Mouse (Mus musculus) lung, embryonic 16.5 days (tissue): ENCODE results near the gene Col4a3. TPM values are rescaled to one million over a fixed set of nuclear protein-coding genes. Genes with fewer than 3 reads are reported as not detected.

Source experiments
- ATAC-seq: fragments of 200-750 bp; cut with Nextera tagmentation; 2 replicates; pipeline ENCODE4 v1.8.0; 2017; ENCODE audit warnings: low read depth, mild to moderate bottlenecking, moderate library complexity
- H3K27ac ChIP-seq: fragments of 300-500 bp; sonication (generic); 2 replicates; pipeline ENCODE4 v1.5.1; 2014; ENCODE audit warnings: mild to moderate bottlenecking, control low read depth, low read length
- H3K27me3 ChIP-seq: fragments of 300-500 bp; sonication (generic); 2 replicates; pipeline ENCODE4 v1.6.1; 2014; ENCODE audit warnings: low read depth, low read length, mixed read lengths; ENCODE audit not compliant: control insufficient read depth, insufficient read depth
- H3K36me3 ChIP-seq: fragments of 300-500 bp; sonication (generic); 2 replicates; pipeline ENCODE4 v1.6.1; 2014; ENCODE audit warnings: low read length; ENCODE audit not compliant: control insufficient read depth, insufficient read depth
- H3K4me1 ChIP-seq: fragments of 300-500 bp; sonication (generic); replicated peaks from 2 replicates; pipeline ENCODE4 v1.6.1; 2014; ENCODE audit warnings: low read length, mixed read lengths; ENCODE audit not compliant: control insufficient read depth, insufficient read depth
- H3K4me2 ChIP-seq: fragments of 300-500 bp; sonication (generic); 2 replicates; pipeline ENCODE4 v1.6.1; 2014; ENCODE audit warnings: low read depth, low read length, control low read depth
- H3K4me3 ChIP-seq: fragments of 300-500 bp; sonication (generic); 2 replicates; pipeline ENCODE4 v1.5.1; 2014; ENCODE audit warnings: mild to moderate bottlenecking, low read length, control low read depth
- H3K9ac ChIP-seq: fragments of 300-500 bp; sonication (generic); 2 replicates; pipeline ENCODE4 v1.6.1; 2014; ENCODE audit warnings: low read length, control low read depth
- H3K9me3 ChIP-seq: fragments of 300-500 bp; sonication (generic); 2 replicates; pipeline ENCODE4 v1.6.1; 2016; ENCODE audit warnings: low read length; ENCODE audit not compliant: control insufficient read depth
- WGBS: fragments of 180-500 bp; shearing (Covaris S2); extraction: QIAGEN DNeasy Blood & Tissue Kit; methylation state at CpG from one replicate; pipeline ENCODE4 v1.1.7; 2014; 5-methylcytosine and 5-hydroxymethylcytosine counted together
- polyA plus RNA-seq: library from polyadenylated mRNA; unstranded; fragments of >200 nt; fragmentation: Nextera tagmentation; extraction: Ambion mirVana; gene quantifications from 2 replicates; pipeline ENCODE4 v1.2.1, GENCODE M21; 2015

Gene Col4a3
- polyA plus RNA-seq: 7.0 and 7.1 TPM in 2 replicates

DNA sequence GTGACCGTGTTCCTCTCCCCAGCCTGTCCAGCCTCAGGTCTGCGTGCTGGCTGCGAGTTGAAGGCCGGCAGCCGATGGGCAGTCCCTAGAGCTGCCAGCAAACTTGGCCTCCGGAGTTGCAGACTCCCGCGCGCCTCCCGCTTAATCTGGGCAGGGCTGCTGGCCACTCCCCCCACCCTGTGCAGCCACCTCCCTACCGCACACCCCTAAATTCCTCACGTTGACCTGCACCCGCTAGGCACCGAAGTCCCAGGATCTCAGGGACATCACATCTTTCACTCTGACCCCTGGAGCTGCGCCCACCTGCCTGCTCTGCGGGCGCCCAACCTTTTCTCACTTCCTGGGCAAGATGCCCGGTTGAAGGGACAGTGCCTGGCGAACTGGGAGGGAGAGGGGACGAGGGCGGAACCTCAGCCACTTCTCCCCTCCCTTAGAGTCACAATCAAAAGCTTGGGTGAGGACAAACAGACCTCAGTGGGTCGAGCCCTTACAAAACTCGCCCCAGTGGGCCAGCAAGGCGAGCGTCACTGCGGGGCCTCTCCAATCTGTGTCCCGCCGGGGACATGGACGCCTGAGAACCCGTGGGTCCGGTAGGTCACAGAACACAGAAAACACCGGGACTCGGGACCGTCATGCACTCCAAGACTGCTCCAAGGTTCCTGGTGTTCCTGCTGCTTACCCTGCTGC is at the start of gene Col4a3, which contains the start of gene Col4a4:
Gene Col4a3, plus strand, starts transcription at position 209 of the 687 bp plus-strand sequence.
Gene Col4a4, minus strand, starts transcription at position 137 of the 687 bp plus-strand sequence.
- Histone ChIP-seq H3K4me2 (peak within 1 kb of the TSS; percentile 86), H3K36me3 (no peaks in the 10 kb centered on the region), H3K27ac (peak within 1 kb of the TSS; percentile 18; the same call in 1 of the 2 replicates), H3K9me3 (no peaks in the 10 kb centered on the region), H3K9ac (peak within 1 kb of the TSS; percentile 64), H3K4me1 (0 out of 2 replicates have a peak, but pooled peaks cover 5% of the 10 kb centered on the region), H3K27me3 (no peaks in the 10 kb centered on the region), H3K4me3 (peak within 1 kb of the TSS; percentile 59)
- 2% methylated on average over 34 of the region's 34 CpGs for WGBS
- ATAC-seq: peak; percentile 93

- 45% methylated on average over 3 of the region's 3 CpGs for WGBS
- no peak overlapping the region for H3K4me3 ChIP-seq
- H3K4me2 ChIP-seq: no peak overlapping the region
- H3K4me1 ChIP-seq: 0 out of 2 replicates have a peak, but pooled peaks cover 5% of the 10 kb centered on the region
- no peak overlapping the region for H3K27ac ChIP-seq
- no peak overlapping the region for H3K9ac ChIP-seq
- no peaks in the 10 kb centered on the region for H3K27me3 ChIP-seq
- no peaks in the 10 kb centered on the region for H3K9me3 ChIP-seq
- H3K36me3 ChIP-seq: no peaks in the 10 kb centered on the region
- no peak for ATAC-seq
These were observed 48.9 kb upstream of the Col4a3 start for GRCm38 (mm10) chr1:82537848-82538247.

GRCm38 (mm10) chr1:82540056-82540455 is 46.7 kb upstream of the Col4a3 start:
- H3K27me3 ChIP-seq: no peaks in the 10 kb centered on the region
- H3K36me3 ChIP-seq: no peaks in the 10 kb centered on the region
- no peak overlapping the region for H3K27ac ChIP-seq
- H3K4me1 ChIP-seq: peaks cover 7% of the 10 kb centered on the region; the same call in 1 of the 2 replicates
- WGBS: 54% methylated on average over 5 of the region's 5 CpGs
- no peak overlapping the region for H3K4me2 ChIP-seq
- H3K9me3 ChIP-seq: no peaks in the 10 kb centered on the region
- no peak overlapping the region for H3K4me3 ChIP-seq
- ATAC-seq: no peak
- H3K9ac ChIP-seq: no peak overlapping the region

- no peaks in the 10 kb centered on the region for H3K36me3 ChIP-seq
- no peak overlapping the region for H3K9ac ChIP-seq
- peaks cover 5% of the 10 kb centered on the region; the same call in 1 of the 2 replicates for H3K4me1 ChIP-seq
- H3K27me3 ChIP-seq: no peaks in the 10 kb centered on the region
- no peak overlapping the region for H3K27ac ChIP-seq
- H3K9me3 ChIP-seq: no peaks in the 10 kb centered on the region
- no peak overlapping the region for H3K4me2 ChIP-seq
- no peak overlapping the region for H3K4me3 ChIP-seq
- WGBS: 87% methylated on average over 2 of the region's 2 CpGs
- no peak for ATAC-seq
These were observed 42.8 kb upstream of the Col4a3 start for GRCm38 (mm10) chr1:82543934-82544333.

GRCm38 (mm10) chr1:82544419-82545185 is 42.1 kb upstream of the Col4a3 start:
- no peak overlapping the region for H3K4me3 ChIP-seq
- no peak for ATAC-seq
- peaks cover 5% of the 10 kb centered on the region; the same call in 1 of the 2 replicates for H3K4me1 ChIP-seq
- H3K9ac ChIP-seq: no peak overlapping the region
- H3K27ac ChIP-seq: no peak overlapping the region
- no peaks in the 10 kb centered on the region for H3K9me3 ChIP-seq
- WGBS: 36% methylated on average over 6 of the region's 6 CpGs
- no peaks in the 10 kb centered on the region for H3K27me3 ChIP-seq
- H3K4me2 ChIP-seq: no peak overlapping the region
- no peaks in the 10 kb centered on the region for H3K36me3 ChIP-seq

- H3K4me3 ChIP-seq: no peak overlapping the region
- peaks cover 2% of the 10 kb centered on the region; the same call in 1 of the 2 replicates for H3K4me1 ChIP-seq
- H3K27me3 ChIP-seq: no peaks in the 10 kb centered on the region
- H3K9ac ChIP-seq: no peak overlapping the region
- no peaks in the 10 kb centered on the region for H3K9me3 ChIP-seq
- H3K4me2 ChIP-seq: no peak overlapping the region
- H3K36me3 ChIP-seq: no peaks in the 10 kb centered on the region
- WGBS: 69% methylated on average over 8 of the region's 8 CpGs
- no peak overlapping the region for H3K27ac ChIP-seq
- ATAC-seq: no peak
These were observed 41.3 kb upstream of the Col4a3 start for GRCm38 (mm10) chr1:82545199-82545960.

DNA sequence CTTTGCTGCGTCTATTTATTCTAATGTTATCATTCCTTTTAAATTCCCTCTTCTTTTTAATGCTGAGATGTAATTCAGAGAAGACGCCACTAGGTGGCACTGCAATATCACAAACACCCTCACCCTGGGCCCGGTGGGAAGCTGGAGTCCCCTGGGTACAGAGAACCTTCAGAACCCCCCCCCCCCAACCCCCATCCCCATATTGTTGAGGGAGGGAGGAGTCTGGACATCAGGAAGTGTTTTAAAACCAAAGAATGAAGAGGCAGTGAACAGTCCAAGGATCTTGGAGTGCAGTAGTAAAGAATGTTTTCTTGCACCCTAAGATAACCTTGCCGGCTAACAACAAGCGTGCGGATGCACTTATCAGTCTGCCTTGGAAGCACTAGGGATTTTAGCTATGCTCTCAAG is 32.3 kb upstream of the Col4a3 start:
- Histone ChIP-seq H3K36me3 (no peaks in the 10 kb centered on the region), H3K4me3 (no peak overlapping the region), H3K9ac (no peak overlapping the region), H3K27me3 (no peaks in the 10 kb centered on the region), H3K27ac (no peak overlapping the region), H3K9me3 (no peaks in the 10 kb centered on the region), H3K4me2 (peak overlapping the region; percentile 27; the same call in 1 of the 2 replicates), H3K4me1 (peaks cover 4% of the 10 kb centered on the region)
- peak; percentile 87 for ATAC-seq
- WGBS: 12% methylated on average over 6 of the region's 6 CpGs

GRCm38 (mm10) chr1:82554889-82555288 is 31.8 kb upstream of the Col4a3 start:
- Histone ChIP-seq H3K4me2 (peak overlapping the region; percentile 27; the same call in 1 of the 2 replicates), H3K4me1 (peaks cover 4% of the 10 kb centered on the region), H3K9ac (no peak overlapping the region), H3K27me3 (no peaks in the 10 kb centered on the region), H3K36me3 (no peaks in the 10 kb centered on the region), H3K27ac (no peak overlapping the region), H3K9me3 (no peaks in the 10 kb centered on the region), H3K4me3 (no peak overlapping the region)
- 37% methylated on average over 5 of the region's 5 CpGs for WGBS
- peak; percentile 45 for ATAC-seq
